Mouse (Mus musculus) liver, embryonic 14.5 days (tissue): ENCODE measurements around the gene Strbp. TPM values are rescaled to one million over a fixed set of nuclear protein-coding genes. Genes with fewer than 3 reads are reported as not detected.

Source experiments
- ATAC-seq: fragments of 200-750 bp; cut with Nextera tagmentation; 2 replicates; pipeline ENCODE4 v1.8.0; 2017; ENCODE audit warnings: moderate number of reproducible peaks, mild to moderate bottlenecking, moderate library complexity; ENCODE audit not compliant: insufficient read depth
- DNase-seq, 3 experiments: peaks; one replicate each; pipeline ENCODE4 v3.0.0-alpha.2; 2012 to 2013; ENCODE audit warnings: low read depth in 3 of 3, low spot score in 3 of 3
- H3K27ac ChIP-seq: fragments of 300-500 bp; sonication (generic); 2 replicates; pipeline ENCODE4 v1.5.1; 2014; ENCODE audit warnings: moderate library complexity, mild to moderate bottlenecking, control low read depth, inconsistent platforms
- H3K27me3 ChIP-seq: fragments of 300-500 bp; sonication (generic); 2 replicates; pipeline ENCODE4 v1.6.1; 2014; ENCODE audit warnings: mild to moderate bottlenecking, low read length, moderate library complexity; ENCODE audit not compliant: control insufficient read depth, insufficient read depth
- H3K36me3 ChIP-seq: fragments of 300-500 bp; sonication (generic); replicated peaks from 2 replicates; pipeline ENCODE4 v1.6.1; 2014; ENCODE audit warnings: low read depth; ENCODE audit not compliant: control insufficient read depth, insufficient read depth
- H3K4me1 ChIP-seq, 2 experiments: fragments of 200-500 bp in 1 of 2; fragments of 300-500 bp in 1 of 2; sonication (generic) in 1 of 2; replicated peaks; 2 replicates each; pipeline ENCODE4 v1.6.1; 2012 to 2014; ENCODE audit warnings: antibody characterized with exemption in 1 of 2, inconsistent platforms in 1 of 2, low read length in 1 of 2; ENCODE audit not compliant: control insufficient read depth in 2 of 2, insufficient read depth in 2 of 2
- H3K4me2 ChIP-seq: fragments of 300-500 bp; sonication (generic); 2 replicates; pipeline ENCODE4 v1.6.1; 2014; ENCODE audit warnings: low read depth, mild to moderate bottlenecking, control low read depth, moderate library complexity
- H3K4me3 ChIP-seq, 2 experiments: fragments of 200-500 bp in 1 of 2; fragments of 300-500 bp in 1 of 2; sonication (generic) in 1 of 2; 2 replicates each; pipeline ENCODE4 v1.5.1; 2012 to 2014; ENCODE audit warnings: low read depth in 2 of 2, low read length in 2 of 2, mild to moderate bottlenecking in 2 of 2, control low read depth in 1 of 2, inconsistent platforms in 1 of 2, moderate library complexity in 1 of 2; ENCODE audit not compliant: insufficient read depth in 1 of 2
- H3K9ac ChIP-seq: fragments of 300-500 bp; sonication (generic); replicated peaks from 2 replicates; pipeline ENCODE4 v1.6.1; 2014; ENCODE audit warnings: mild to moderate bottlenecking, control low read depth, moderate library complexity
- H3K9me3 ChIP-seq: fragments of 300-500 bp; sonication (generic); 2 replicates; pipeline ENCODE4 v1.6.1; 2016; ENCODE audit warnings: low read length, mixed read lengths; ENCODE audit not compliant: control insufficient read depth
- CTCF ChIP-seq: IDR thresholded peaks from 2 replicates; pipeline ENCODE4 v1.5.1; 2016; ENCODE audit warnings: antibody characterized with exemption, low read depth, control low read depth
- EP300 ChIP-seq: IDR thresholded peaks from 2 replicates; pipeline ENCODE4 v1.6.1; 2016; ENCODE audit warnings: antibody characterized with exemption, low read depth
- WGBS: fragments of 180-500 bp; shearing (Covaris S2); extraction: QIAGEN DNeasy Blood & Tissue Kit; methylation state at CpG from one replicate; pipeline ENCODE4 v1.1.7; 2014; ENCODE audit not compliant: insufficient replicate concordance; 5-methylcytosine and 5-hydroxymethylcytosine counted together
- polyA plus RNA-seq, 2 experiments: library from polyadenylated mRNA; depleted of rRNA in 1 of 2; stranded (reverse) in 1 of 2; unstranded in 1 of 2; fragments of >200 nt; fragmentation: Nextera tagmentation in 1 of 2; extraction: Ambion mirVana in 1 of 2; gene quantifications; 2 replicates each; pipeline versions ENCODE4 v1.2.1 to v1.2.3; 2012 to 2014

The Strbp gene
- polyA plus RNA-seq, 2 experiments, result 8.3 to 16.4 TPM

DNA sequence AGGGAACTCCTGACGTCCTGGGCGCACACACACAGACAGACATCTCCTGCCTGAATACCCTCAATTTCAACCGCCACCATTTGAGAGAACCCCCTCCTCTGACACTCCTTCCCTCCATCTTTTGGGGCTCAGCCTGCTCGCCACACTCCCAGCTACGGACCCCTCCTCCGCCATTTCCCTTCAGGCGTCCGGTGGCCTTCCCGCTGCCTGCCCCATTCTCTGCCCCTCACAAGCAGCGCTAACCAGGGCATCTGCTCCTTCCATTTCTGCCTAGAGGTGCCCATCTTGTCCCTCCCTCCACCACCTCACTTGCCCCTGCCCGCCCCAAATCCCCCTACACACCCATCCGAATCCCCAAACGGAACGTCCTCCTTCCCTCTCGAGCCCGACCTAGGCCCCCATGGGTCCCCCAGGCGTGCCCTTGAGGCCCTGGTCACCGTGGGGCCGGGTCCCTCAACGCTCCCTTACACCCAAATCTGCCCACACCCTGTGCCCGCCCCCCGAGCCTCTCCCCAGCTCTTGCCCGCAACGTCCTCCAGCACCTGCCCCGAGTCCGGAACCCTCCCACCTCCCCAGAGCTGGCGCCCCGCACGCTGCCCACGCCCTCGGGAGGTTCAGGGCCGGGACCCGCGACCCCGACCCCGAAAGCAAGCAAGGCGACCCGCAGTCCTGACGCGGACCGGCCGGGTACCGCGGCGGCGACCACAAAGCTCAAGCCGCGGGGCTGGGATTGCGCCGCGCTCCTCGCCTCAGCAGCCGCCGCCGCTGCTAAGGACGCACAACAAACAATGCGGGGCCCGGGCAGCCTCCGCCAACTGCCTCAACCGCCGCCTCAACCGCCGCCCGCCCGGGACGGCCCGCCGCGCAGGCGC lies 1.1 kb downstream of the Strbp start:
- Histone ChIP-seq H3K4me3 (peak overlapping the region; percentile 59 to 67), H3K36me3 (no peaks in the 10 kb centered on the region), H3K27ac (peak overlapping the region; percentile 12; the same call in 1 of the 2 replicates), H3K27me3 (peaks cover 8% of the 10 kb centered on the region), H3K4me2 (peak overlapping the region; percentile 77), H3K9ac (peak overlapping the region; percentile 85), H3K4me1 (peaks cover 5 to 12% of the 10 kb centered on the region in 2 experiments), H3K9me3 (no peaks in the 10 kb centered on the region)
- WGBS, result 1% methylated on average over 59 of the region's 70 CpGs
- DNase-seq, result no peak
- TF ChIP-seq CTCF (no peak), EP300 (no peak)
- peak; percentile 19 for ATAC-seq

DNA sequence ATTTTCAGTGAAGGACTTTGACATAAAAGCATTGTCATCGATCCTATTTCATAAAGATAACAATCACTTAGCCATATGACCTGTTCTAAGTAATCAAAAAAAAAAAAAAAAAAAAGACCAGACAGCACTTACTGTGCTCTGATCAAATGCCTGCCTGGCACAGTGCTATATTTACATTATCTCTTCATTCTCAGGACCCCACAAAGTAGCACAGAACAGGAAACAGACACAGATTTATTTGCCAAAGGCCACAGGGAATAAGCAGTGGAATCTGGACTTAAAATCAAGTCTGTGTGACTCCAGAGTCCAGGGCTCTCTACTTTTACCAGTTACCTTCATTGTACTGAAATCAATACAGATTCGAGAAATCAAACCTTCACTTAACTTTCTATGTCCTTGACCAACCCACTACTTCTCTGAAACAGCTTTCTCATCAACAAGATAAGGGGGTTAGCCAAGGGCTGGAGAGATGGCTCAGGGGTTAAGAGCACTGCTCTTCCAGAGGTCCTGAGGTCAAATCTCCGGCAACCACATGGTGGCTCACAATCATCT lies 14.5 kb downstream of the Strbp start:
- Histone ChIP-seq H3K27ac (no peak overlapping the region), H3K4me2 (no peak overlapping the region)
- WGBS, result 52% methylated on average over 3 of the region's 3 CpGs

DNA sequence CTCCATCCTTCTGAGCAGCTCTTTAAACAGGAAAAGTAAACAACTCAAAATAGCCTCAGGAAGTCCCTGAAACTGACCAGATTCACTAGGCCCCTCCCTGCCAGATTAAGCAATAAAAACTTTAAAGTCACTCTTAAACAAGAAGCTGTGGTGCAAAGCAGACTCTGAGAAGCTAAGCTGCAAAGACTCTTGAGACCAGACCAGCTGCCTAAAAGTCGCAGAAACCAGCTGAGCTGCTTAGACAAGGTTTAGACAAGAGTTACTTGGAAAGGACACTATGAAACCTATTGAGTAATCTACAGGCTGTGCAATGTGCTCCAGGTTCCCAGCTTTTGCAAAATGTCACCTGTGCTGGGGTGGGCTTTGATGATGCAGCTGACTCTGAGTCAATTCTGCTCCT lies 16.6 kb downstream of the Strbp start:
- no peak overlapping the region for H3K4me3 ChIP-seq
- no peaks in the 10 kb centered on the region for H3K9me3 ChIP-seq
- H3K4me2 ChIP-seq, result no peak overlapping the region
- ATAC-seq (no peak), DNase-seq (no peak)
- no peak overlapping the region for H3K27ac ChIP-seq
- peaks cover 0 to 2% of the 10 kb centered on the region in 2 experiments; a peak in 1 of 4 replicates for H3K4me1 ChIP-seq
- no peak for TF ChIP-seq EP300
- no peak for TF ChIP-seq CTCF
- H3K27me3 ChIP-seq, result no peaks in the 10 kb centered on the region
- H3K36me3 ChIP-seq, result no peaks in the 10 kb centered on the region
- 65% methylated on average over 1 of the region's 1 CpGs for WGBS
- H3K9ac ChIP-seq, result no peak overlapping the region

More for the DNA sequence above, 14.5 kb downstream of the Strbp start:
- TF ChIP-seq EP300 (no peak), CTCF (no peak)
- no peaks in the 10 kb centered on the region for H3K36me3 ChIP-seq
- no peaks in the 10 kb centered on the region for H3K4me1 ChIP-seq
- H3K9me3 ChIP-seq, result no peaks in the 10 kb centered on the region
- DNase-seq (no peak), ATAC-seq (no peak)
- H3K9ac ChIP-seq, result no peak overlapping the region
- no peak overlapping the region for H3K4me3 ChIP-seq
- H3K27me3 ChIP-seq, result no peaks in the 10 kb centered on the region

DNA sequence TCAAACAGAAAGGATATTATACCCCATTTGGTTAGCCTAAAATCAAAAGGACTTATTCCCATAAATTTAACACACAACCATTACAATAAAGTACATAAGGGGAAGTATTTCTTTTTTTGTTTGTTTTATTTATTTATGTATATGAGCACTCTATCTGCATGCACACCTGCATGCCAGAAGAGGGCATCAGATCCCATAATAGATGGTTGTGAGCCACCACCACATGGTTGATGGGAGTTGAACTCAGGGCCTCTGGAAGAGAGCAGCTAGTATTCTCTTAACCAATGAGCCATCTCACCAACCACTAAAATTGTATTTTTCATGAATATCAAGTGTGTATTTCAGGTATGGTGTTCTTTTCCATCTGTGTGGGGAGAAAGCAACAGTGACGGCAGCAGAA lies 18.8 kb downstream of the Strbp start:
- no peak for DNase-seq
- no peak overlapping the region for H3K27ac ChIP-seq
- peaks cover 0 to 2% of the 10 kb centered on the region in 2 experiments; a peak in 1 of 4 replicates for H3K4me1 ChIP-seq
- H3K36me3 ChIP-seq, result no peaks in the 10 kb centered on the region
- no peaks in the 10 kb centered on the region for H3K27me3 ChIP-seq
- H3K9me3 ChIP-seq, result no peaks in the 10 kb centered on the region
- WGBS, result 81% methylated on average over 1 of the region's 1 CpGs
- H3K4me3 ChIP-seq, result no peak overlapping the region
- ATAC-seq, result no peak
- no peak for TF ChIP-seq EP300
- TF ChIP-seq CTCF, result no peak
- no peak overlapping the region for H3K4me2 ChIP-seq
- no peak overlapping the region for H3K9ac ChIP-seq

DNA sequence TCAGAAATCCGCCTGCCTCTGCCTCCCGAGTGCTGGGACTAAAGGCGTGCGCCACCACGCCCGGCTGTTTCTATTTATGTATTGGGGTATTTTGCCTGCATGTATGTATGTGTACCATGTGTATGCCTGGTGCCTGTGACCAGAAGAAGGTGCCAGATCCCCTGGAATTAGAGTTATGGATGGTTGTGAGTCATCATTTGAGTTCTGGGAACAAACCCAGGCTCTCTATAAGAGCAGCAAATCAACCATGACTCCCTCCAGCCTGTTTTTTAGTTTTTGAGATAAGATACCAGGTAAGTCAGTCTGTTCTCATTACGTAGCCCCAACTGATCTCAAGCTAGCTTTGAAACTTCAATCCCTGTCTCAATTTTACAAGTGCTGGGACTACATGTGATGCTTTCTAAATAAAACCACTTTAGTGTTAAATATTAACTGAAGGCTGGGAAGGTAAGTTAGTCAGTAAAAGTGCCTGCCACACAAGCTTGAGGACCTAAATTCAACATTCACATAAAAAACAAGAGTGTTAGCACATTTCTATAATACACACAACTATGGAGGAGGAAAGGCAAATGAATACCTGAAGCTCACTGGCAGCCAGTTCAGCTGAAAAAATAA lies 21.4 kb downstream of the Strbp start:
- no peak for TF ChIP-seq EP300
- TF ChIP-seq CTCF, result no peak
- Histone ChIP-seq H3K27ac (no peak overlapping the region), H3K27me3 (no peaks in the 10 kb centered on the region), H3K4me2 (no peak overlapping the region), H3K4me1 (peaks cover 0 to 2% of the 10 kb centered on the region in 2 experiments; a peak in 2 of 4 replicates), H3K9me3 (no peaks in the 10 kb centered on the region), H3K4me3 (no peak overlapping the region), H3K9ac (no peak overlapping the region), H3K36me3 (no peaks in the 10 kb centered on the region)
- DNase-seq (no peak), ATAC-seq (no peak)
- 77% methylated on average over 7 of the region's 7 CpGs for WGBS
